Mouse (Mus musculus) adrenal gland, adult 2 months (tissue): ENCODE measurements around the gene Smg6. TPM values are rescaled to one million over a fixed set of nuclear protein-coding genes. Genes with fewer than 3 reads are reported as not detected.

ENCODE experiments used
- DNase-seq: peaks from one replicate; pipeline ENCODE4 v3.0.0; 2021
- long read RNA-seq: library from polyadenylated mRNA; stranded (forward); transcript quantifications from one replicate; pipeline ENCODE4 v2.0.0, GENCODE M21; 2021
- polyA plus RNA-seq: library from polyadenylated mRNA; depleted of rRNA; stranded (reverse); fragments of >200 nt; gene quantifications from 2 replicates; pipeline ENCODE4 v1.2.3, GENCODE M21; 2012; rRNA removed
- total RNA-seq, 2 experiments: library from RNA; stranded (reverse); gene quantifications; 2 replicates each; pipeline ENCODE4 v1.2.3; 2021

Gene Smg6
- total RNA-seq (10 to 100 TPM; 19.7 to 20.9 TPM), polyA plus RNA-seq (27.8 and 32.6 TPM in 2 replicates)
- long read RNA-seq, full-length matches to known transcripts = 4 of 10 reads
- long read RNA-seq, partial matches to known transcripts = 1 of 10 reads
- long read RNA-seq, other reads (novel, unspliced or antisense) = 5 of 10 reads

GRCm38 (mm10) chr11:74925577-74926387 lies at the start of gene Smg6, which contains the start of gene Srr:
Gene Smg6, plus strand, starts transcription at chr11:74925823.
Gene Srr, minus strand, starts transcription at chr11:74925948.
- DNase-seq = peak; percentile 97

- DNase-seq = peak; percentile 40
These were observed 48.8 kb upstream of the Smg6 start for GRCm38 (mm10) chr11:74876801-74877200.

GRCm38 (mm10) chr11:74880999-74881398 lies 44.6 kb upstream of the Smg6 start:
- DNase-seq = no peak

DNA sequence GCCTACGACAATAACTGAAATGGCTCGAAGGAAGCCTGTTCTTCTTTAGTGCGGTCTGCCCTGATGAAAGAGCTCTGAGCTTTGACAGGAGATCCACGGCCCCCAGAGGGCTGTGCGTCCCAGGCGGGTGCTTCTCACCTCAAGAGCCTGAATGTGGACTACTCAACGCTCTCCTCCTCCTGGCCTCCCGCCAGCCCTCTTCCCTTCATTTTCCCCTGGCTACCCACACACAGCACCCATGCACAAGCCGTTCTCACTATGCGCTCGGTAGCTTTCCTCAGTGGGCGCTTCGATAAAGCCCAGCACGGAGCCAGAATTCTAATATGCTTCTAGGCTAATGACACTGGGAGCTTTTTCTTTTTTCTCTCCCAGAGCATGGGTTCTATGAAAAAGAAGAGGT lies 43.6 kb upstream of the Smg6 start:
- DNase-seq = no peak

DNA sequence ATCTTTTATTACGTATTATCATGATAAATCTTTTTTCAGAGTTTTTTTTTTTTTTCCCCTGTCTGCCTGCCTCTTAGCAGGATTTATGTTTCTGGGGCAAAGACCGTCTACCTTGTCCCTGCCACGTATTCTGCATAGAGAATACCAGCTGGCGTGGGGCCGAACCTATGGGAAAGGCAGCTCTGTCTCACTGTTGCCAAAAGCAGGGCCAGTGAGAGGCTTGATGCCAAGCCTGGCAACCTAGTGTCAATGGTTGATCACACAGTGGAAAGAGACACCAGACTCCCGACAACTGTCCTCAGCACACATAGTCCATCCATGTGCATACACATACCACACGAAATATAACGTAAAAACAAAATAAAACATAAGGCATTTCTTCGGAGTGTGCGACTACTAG lies 42.5 kb upstream of the Smg6 start:
- DNase-seq = no peak

DNA sequence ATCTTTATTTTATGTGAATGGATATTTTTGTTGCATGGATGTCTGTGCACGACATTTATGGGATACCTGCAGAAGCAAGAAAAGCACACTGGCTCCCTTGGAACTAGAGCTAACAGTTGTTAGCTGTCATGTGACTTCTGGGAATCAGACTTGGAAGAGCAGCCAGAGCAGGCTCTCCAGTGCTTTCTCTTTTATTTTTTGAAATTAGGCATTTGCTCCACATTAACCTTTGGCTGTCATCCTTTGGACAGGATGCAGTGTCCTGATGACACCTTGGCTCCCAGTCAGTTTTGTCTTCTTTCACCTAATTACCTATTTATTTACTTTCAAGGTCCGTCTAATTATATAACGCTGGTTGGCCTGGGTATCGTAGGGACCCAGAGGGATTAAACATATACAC lies 31.0 kb upstream of the Smg6 start:
- no peak for DNase-seq

DNA sequence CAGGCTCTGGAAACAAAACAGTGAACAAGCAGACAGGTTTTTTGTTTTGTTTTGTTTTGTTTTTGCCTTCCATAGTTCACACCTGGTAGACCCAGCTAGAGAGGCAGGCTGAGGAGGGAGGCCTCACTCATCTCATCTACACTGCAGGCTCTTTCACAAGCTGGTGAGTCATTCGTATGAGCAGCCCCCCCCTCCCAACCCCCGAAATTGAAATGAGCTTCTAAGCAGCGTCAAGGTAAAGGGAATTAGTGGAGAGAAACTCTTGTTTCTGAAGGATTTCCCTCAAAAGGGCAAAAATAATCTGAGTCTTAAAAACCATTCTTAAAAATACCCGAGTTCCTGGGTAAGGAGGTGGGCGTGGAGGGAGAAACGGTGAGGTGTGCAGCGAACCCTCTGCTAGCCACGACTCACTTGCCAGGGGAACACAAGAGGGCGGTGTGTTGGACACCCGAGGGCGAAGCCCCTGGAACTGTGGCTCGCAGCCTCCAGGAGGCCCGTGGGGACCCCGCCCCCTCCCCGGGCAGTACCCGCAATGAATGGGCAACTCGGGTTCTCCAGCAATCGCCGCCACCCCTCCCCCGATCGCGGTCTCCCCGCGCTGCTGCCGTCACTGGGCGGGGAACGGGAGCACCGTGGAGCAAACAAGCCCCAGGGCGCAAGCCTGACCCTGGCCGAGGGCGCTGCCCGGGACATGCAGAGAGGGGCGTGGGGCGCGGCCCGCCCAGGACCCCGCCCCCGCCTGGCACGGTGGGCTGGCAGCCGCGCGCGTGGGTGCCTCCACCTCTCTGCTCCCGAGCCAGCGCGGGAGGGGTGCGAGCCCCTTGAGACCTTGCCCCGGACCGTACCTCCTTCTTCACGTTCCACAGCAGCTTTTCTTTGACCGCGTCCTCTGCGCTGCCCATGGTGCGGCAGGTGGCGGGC lies 29.4 kb upstream of the Smg6 start:
- peak; percentile 93 for DNase-seq

GRCm38 (mm10) chr11:74896901-74897677 lies 28.5 kb upstream of the Smg6 start, which contains the start of gene Sgsm2:
Gene Sgsm2, minus strand, starts transcription at chr11:74897060.
- DNase-seq = peak; percentile 84

DNA sequence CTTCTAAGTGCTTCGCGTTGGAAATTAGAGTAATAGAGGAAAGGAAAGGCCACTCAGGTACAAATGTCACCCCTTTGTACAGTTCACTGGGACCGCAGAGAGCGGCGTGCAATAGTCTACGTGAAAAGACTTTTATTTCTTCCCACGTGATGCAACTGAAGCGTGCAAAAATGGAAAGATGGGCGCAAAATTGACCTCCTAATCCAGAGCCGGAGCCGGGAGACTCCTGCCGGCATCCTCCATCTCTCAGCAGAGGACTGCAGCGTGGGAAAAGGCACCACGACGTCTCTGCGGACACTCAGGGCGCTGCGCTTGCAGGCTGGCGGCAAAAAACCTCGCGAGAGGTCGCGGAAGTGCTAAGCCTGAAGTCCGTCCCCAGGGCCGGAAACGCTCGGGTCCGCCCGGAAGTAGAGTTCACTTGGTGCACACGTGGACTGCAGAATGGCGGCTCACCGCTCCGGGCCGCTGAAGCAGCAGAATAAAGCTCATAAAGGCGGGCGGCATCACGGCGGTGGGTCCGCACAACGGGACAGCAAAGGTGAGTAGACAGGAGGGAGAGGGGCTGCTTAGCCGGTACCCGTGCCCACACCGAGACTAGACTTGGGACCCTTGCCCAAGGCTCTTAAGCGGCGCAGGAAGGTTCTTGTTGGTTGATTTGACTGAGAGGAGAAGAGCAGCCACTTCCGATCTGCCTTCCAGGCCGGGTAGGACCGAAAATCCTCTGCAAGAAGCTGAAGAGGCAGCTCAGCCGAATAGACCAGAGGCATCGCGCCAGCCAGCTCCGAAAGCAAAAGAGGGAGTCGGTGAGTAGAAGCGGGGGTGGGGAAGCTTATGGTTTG lies 27.7 kb upstream of the Smg6 start, which contains the start of gene Tsr1:
Gene Tsr1 (plus strand): TSS at position 394 of the 839 bp plus-strand sequence.
- DNase-seq = peak; percentile 94

GRCm38 (mm10) chr11:74898517-74898827 lies 27.2 kb upstream of the Smg6 start:
- DNase-seq = no peak

GRCm38 (mm10) chr11:74901555-74901954 lies 24.1 kb upstream of the Smg6 start:
- DNase-seq = no peak

DNA sequence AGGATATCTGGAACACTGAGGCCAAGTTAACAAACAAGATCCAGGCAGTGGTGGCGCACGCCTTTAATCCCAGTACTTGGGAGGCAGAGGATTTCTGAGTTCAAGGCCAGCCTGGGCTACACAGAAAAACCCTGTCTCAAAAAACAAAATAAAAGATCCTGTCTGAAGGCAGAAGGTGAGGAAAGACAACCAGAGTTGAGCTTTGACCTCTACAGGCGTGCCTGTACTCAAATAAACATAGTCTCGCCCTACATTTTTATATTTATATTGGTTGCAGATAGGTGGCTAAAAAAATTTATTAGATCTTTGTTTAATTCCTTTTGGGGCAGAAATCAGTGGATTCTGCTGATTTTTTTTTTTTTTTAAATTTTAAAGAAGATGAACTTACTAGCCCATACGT lies 23.2 kb upstream of the Smg6 start:
- no peak for DNase-seq

DNA sequence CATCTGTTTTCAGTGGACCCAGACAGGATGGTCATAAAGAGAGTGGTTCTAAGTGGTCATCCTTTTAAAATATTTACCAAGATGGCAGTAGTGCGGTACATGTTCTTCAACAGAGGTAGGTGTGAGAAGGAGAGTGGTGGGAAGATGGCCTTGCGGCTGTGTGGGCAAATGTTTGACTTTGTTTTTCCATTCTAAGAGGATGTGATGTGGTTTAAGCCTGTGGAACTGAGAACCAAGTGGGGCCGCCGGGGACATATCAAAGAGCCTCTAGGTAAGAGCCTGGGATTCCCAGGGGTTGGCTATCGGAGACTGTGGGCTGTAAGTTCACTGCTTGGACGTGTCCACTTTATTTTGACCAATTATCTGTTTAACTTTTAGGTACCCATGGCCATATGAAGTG lies 17.8 kb upstream of the Smg6 start:
- DNase-seq = no peak

- no peak for DNase-seq
These were observed 16.8 kb upstream of the Smg6 start for GRCm38 (mm10) chr11:74908618-74909399.

GRCm38 (mm10) chr11:74909978-74910377 lies 15.6 kb upstream of the Smg6 start:
- DNase-seq = no peak

- no peak for DNase-seq
These were observed 13.1 kb upstream of the Smg6 start for GRCm38 (mm10) chr11:74912492-74912891.

DNA sequence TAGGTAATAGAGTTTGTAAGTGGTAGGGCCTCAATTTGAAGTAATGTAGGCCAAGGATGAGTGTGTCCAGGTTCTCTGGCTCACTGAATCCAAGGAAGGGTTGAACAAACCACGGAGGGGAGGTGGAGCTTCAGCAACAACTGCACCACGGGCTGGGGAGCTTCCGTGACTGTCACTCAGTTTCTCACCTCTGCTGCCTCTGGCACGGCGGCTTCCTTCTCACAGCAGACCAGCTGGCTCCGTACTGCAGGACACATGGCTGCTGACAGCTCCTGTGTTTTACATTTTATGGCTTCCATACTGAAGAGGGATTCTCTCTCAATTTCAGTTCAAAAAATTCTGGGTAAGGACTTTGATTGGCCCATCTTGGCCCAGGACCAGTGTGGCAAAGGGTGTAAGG lies 6.4 kb upstream of the Smg6 start:
- DNase-seq = no peak

DNA sequence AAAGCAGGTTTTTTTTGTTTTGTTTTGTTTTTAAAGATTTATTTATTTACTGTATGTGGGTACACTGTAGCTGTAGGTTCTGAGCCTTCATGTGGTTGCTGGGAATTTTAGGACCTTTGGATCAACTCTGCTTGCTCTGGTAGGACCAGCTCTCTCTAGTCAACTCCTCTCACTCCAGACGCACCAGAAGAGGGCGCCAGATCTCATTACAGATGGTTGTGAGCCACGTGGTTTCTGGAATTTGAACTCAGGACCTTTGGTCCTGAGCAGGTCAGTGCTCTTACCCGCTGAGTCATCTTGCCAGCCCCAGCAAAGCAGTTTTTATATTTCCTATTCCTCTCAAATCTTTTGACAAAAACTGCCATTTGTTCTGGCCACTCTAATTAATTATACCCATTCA lies 1.5 kb upstream of the Smg6 start:
- peak; percentile 24 for DNase-seq

DNA sequence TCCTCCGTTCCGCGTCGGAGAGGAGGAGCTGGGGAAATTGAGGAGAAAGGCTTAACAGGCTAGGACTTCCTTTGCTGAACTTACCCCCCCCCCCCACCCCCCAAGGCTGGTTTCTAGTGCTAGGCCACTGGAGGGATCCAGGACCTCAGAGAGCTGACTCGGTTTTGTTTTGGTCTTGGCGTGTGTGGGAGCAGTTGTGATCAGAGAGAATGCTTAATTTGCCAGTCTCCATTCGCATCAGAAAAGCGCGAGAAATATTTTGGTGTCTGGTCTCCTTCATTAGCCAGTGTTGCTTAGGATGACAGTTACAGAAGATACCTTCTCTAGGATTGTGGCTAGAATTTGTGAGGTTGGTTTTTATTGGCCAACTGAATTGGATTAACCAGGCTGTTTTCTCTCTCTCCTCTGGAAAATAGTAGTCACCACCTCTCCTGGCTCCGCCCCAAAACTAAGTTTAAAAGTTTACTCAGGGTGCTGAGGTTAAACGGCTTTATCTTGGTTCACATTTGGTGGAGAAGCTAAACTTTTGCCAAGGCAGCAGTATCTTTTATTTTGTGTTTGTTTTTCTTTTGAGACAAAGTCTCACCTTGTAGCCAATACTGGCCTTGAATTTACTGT lies 874 bp downstream of the Smg6 start:
- DNase-seq = peak; percentile 72
